Mouse (Mus musculus) heart, embryonic 14.5 days (tissue): ENCODE data around the gene Pdp2. TPM values are rescaled to one million over a fixed set of nuclear protein-coding genes. Genes with fewer than 3 reads are reported as not detected.
"Not testable (repeated sequence)": the region's sequence is repeated elsewhere in the genome, so short reads cannot be mapped to it uniquely, and the experiment has no call there.

ENCODE experiments used
- ATAC-seq: fragments of 200-750 bp; cut with Nextera tagmentation; 2 replicates; pipeline ENCODE4 v1.8.0; 2017; ENCODE audit warnings: low read depth, moderate TSS enrichment; ENCODE audit not compliant: insufficient number of reproducible peaks, insufficient read depth, low FRiP score
- H3K27ac ChIP-seq, 2 experiments: fragments of 200-500 bp in 1 of 2; fragments of 300-500 bp in 1 of 2; sonication (generic) in 1 of 2; replicated peaks in 1 of 2; 2 replicates each; pipeline ENCODE4 v1.5.1; 2012 to 2014; ENCODE audit warnings: low read depth in 2 of 2, low read length in 2 of 2, control low read depth in 1 of 2, mild to moderate bottlenecking in 1 of 2, mixed read lengths in 1 of 2; ENCODE audit not compliant: control insufficient read depth in 1 of 2, insufficient read depth in 1 of 2
- H3K27me3 ChIP-seq: fragments of 300-500 bp; sonication (generic); 2 replicates; pipeline ENCODE4 v1.6.1; 2014; ENCODE audit warnings: mild to moderate bottlenecking, low read length, control low read depth; ENCODE audit not compliant: control insufficient read depth, insufficient read depth
- H3K36me3 ChIP-seq: fragments of 300-500 bp; sonication (generic); 2 replicates; pipeline ENCODE4 v1.6.1; 2014; ENCODE audit warnings: mild to moderate bottlenecking, control low read depth, low read length, mixed read lengths; ENCODE audit not compliant: control insufficient read depth, insufficient read depth
- H3K4me1 ChIP-seq, 2 experiments: fragments of 200-500 bp in 1 of 2; fragments of 300-500 bp in 1 of 2; sonication (generic) in 1 of 2; 2 replicates each; pipeline ENCODE4 v1.6.1; 2012 to 2014; ENCODE audit warnings: low read length in 2 of 2, control low read depth in 1 of 2, mixed read lengths in 1 of 2; ENCODE audit not compliant: control insufficient read depth in 2 of 2, insufficient read depth in 2 of 2
- H3K4me2 ChIP-seq: fragments of 300-500 bp; sonication (generic); 2 replicates; pipeline ENCODE4 v1.6.1; 2014; ENCODE audit warnings: mild to moderate bottlenecking, low read length
- H3K4me3 ChIP-seq, 2 experiments: fragments of 200-500 bp in 1 of 2; fragments of 300-500 bp in 1 of 2; sonication (generic) in 1 of 2; 2 replicates each; pipeline ENCODE4 v1.5.1; 2012 to 2014; ENCODE audit warnings: low read length in 2 of 2, mild to moderate bottlenecking in 2 of 2, control low read depth in 1 of 2, low read depth in 1 of 2, moderate library complexity in 1 of 2; ENCODE audit not compliant: control insufficient read depth in 1 of 2, insufficient read depth in 1 of 2
- H3K9ac ChIP-seq: fragments of 300-500 bp; sonication (generic); 2 replicates; pipeline ENCODE4 v1.6.1; 2014; ENCODE audit warnings: mild to moderate bottlenecking, low read length
- H3K9me3 ChIP-seq: fragments of 300-500 bp; sonication (generic); 2 replicates; pipeline ENCODE4 v1.6.1; 2016; ENCODE audit warnings: low read length, control low read depth; ENCODE audit not compliant: control insufficient read depth
- WGBS: fragments of 180-500 bp; shearing (Covaris S2); extraction: QIAGEN DNeasy Blood & Tissue Kit; methylation state at CpG from one replicate; pipeline ENCODE4 v1.1.7; 2014; 5-methylcytosine and 5-hydroxymethylcytosine counted together
- polyA plus RNA-seq: library from polyadenylated mRNA; unstranded; fragments of >200 nt; fragmentation: Nextera tagmentation; extraction: Ambion mirVana; gene quantifications from 2 replicates; pipeline ENCODE4 v1.2.1, GENCODE M21; 2014

The Pdp2 gene
- polyA plus RNA-seq, 1 experiment from 2014 or later = 6.4 TPM

DNA sequence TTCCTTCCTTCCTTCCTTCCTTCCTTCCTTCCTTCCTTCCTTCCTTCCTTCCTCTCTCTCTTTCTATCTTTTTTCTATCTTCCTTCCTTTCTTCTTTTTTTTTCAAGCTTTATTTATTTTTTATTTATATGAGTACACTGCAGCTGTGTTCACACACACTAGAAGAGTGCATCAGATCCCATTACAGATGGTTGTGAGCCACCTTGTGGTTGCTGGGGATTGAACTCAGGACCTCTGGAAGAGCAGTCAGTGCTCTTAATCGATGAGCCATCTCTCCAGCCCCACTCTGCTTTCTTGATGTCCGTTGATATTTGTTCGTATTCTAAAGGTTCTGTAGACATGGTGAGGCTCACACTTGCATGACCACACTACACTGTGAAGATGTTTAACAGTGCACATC, 52.9 kb downstream of the Pdp2 start:
- not testable (repeated sequence) for H3K9ac ChIP-seq, ATAC-seq, H3K9me3 ChIP-seq, H3K4me2 ChIP-seq, H3K4me3 ChIP-seq, H3K27ac ChIP-seq, H3K27me3 ChIP-seq
- H3K36me3 ChIP-seq = peaks cover 12% of the 10 kb centered on the region
- WGBS = 53% methylated on average over 3 of the region's 3 CpGs
- H3K4me1 ChIP-seq = peaks cover 8 to 11% of the 10 kb centered on the region in 2 experiments

Other genes with a start within 250 kb of the Pdp2 start
- gene Cmtm4, start 195.6 kb upstream of the Pdp2 start, polyA plus RNA-seq = 2.1 and 2.4 TPM in 2 replicates
- 55.0 and 57.0 TPM in 2 replicates for gene Dync1li2, start 148.4 kb upstream of the Pdp2 start, polyA plus RNA-seq
- gene Terb1, start 81.5 kb upstream of the Pdp2 start, polyA plus RNA-seq = 0.18 TPM in 1 of 2 replicates, not detected in the other
- 73.3 and 80.0 TPM in 2 replicates for gene Nae1, start 56.8 kb upstream of the Pdp2 start, polyA plus RNA-seq
- 2.2 and 2.3 TPM in 2 replicates for gene Car7, start 56.8 kb upstream of the Pdp2 start, polyA plus RNA-seq
- gene Cdh16, start 32.9 kb downstream of the Pdp2 start, polyA plus RNA-seq = 21.5 and 26.4 TPM in 2 replicates
- gene Rrad, start 39.9 kb downstream of the Pdp2 start, polyA plus RNA-seq = 338 and 417 TPM in 2 replicates
- 198 and 201 TPM in 2 replicates for gene Ciao2b, start 50.5 kb downstream of the Pdp2 start, polyA plus RNA-seq
- gene Ces2a, start 142.6 kb downstream of the Pdp2 start, polyA plus RNA-seq = not detected in 2 replicates
- gene Ces2b, start 240.1 kb downstream of the Pdp2 start, polyA plus RNA-seq = not detected in 2 replicates